Mouse (Mus musculus) T-cell, adult 66 days (primary cell): ENCODE results near the gene Ppara. TPM values are rescaled to one million over a fixed set of nuclear protein-coding genes. Genes with fewer than 3 reads are reported as not detected.

Source experiments
- total RNA-seq, 2 experiments: library from RNA; stranded (reverse); gene quantifications; 3 replicates in 1 of 2; 4 replicates in 1 of 2; pipeline ENCODE4 v1.2.4; 2023

The Ppara gene
- not detected for total RNA-seq

DNA sequence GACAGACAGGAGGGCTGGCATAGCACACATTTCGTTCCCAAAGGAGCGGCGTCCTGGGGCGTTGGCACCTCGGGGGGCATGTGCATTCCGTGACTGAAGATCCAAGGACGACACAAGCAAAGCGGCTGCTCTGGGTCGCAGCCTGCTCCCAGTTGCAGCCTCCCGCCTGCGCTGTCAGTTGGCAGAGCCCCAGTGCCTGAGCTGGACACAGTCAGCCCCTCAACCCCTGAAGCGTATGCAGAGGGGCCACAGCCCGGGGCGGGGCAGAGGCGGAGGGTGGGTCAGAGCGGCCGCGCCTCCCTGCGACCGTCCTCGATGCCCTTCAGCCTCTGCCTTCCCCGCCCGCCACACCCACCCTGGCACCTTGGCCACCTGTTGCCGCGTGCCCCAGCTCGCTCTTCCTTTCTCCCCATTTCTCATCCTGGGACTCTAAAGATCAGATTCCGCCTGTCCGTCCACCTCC is at the start of gene Ppara:
TSS of gene Ppara (plus strand) at position 413 of the 463 bp plus-strand sequence.

DNA sequence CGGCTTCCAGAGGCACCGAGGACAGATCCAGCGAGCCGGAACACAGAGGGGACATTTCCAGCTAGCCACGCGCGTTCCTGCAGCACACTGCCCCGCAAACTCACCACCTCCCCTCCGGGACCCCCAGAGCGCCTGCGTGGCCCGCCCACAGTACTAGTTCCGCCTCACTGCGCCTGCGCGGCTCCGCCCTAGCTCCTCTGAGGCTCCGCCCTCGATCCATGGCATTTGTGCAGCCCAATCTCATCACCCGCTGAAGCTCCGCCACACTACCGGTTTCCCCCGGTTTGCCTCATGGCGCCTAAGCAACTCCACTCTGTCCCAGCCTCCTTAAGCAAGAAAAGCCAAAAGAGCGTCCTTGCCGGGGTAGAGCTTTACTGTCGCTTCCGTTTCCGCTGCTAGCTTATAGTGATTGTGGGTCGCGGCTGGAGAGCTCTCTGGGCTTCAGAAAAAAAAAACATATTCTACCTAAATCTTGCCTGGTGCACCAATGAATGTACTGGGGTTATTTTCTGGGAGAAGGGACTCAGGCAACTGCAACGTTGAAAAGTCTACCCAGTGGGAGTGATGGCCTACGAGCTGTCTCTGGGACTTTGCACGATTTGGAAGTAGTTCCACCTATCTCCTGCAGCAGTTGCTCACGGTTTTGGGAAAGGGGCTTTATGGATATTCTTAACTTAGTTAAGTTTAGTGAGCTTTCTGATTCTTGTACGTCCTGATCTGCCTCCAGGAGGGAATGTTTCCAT is 76.9 kb downstream of the Ppara start, which contains the start of gene Cdpf1:
TSS of gene Cdpf1 (minus strand) at position 163 of the 743 bp plus-strand sequence.

DNA sequence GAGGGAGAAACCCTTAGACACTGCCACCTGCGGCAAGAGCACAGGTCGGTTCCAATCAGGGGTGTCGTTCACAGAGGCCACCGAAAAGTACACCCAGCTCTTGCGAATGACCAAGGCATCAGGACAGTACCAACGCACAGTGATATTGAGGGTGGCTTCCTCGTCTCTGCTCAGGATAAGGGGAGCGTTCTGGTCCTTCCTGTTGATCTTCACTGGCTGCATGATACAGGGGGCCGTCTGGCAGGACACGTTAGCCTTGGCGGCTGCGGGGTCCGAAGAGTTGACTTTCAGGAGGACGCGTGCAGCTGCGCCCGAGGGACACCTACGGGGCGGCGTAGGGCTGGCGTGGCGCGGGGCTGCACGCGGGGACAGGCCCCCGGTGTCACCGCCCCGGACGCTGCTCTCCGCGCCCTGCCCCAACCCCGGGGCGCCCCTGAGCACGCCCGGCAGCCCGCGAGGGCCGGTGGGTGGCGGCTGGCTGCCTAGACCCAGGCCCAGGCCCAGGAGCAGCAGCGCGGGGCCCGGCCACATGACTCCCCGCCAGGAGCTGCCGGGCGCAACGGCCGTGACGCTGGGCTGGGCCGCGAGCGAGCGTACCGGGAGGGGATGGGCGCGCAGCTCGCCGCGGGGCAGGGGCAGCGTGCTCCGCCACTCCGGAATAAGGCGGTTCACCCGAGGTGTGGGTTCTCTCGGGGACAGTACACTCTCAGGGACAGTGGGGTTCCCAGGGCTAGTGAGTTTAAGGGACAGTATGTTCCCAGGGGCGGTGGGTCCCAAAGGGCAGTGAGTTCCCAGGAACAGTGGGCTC is 86.6 kb downstream of the Ppara start, which contains the start of gene Pkdrej:
TSS of gene Pkdrej (minus strand) at position 532 of the 808 bp plus-strand sequence.

DNA sequence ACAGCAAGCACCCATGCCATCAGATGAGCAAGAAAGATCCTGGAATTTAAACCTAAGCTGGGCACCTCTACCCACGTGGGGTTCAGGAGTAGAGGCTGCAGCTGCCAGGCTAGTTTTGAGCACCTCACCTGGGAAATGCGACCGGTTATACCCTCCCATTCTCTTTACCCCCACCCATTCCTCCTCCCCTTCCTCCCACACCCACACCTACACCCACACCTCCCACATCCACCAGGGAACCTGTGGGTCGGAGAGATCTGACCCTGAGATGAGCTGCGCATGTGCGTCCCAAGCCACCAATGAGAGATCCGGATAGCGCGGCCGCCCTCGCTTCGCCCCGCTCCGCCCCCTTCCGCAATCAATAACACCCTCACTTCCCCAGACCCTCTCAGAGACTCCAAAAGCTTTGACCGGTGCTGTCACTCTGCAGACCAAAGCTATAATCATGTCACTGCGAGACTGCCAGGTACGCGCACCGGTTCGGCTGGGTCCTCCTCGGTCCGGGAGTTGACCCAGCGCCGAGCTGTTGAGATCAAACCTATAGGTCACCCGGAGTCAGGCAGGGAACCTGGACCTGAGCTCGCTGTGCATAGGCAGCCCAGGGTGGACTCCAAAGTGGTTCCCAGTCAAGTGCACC is 97.3 kb downstream of the Ppara start, which contains the start of gene Ttc38:
TSS of gene Ttc38 (plus strand) at position 353 of the 637 bp plus-strand sequence.

Other genes starting within 250 kb of the Ppara start
- gene 7530416G11Rik, start 231.8 kb upstream of the Ppara start, total RNA-seq, result not detected
- gene Wnt7b, start 152.5 kb upstream of the Ppara start, total RNA-seq, result not detected
- gene Cdpf1, start 76.7 kb downstream of the Ppara start, total RNA-seq, result 10 to 100 TPM; 19.9 to 21.4 TPM
- under 1 TPM in 1 of 2 experiments, not detected in 1; 0.09 TPM for gene Pkdrej, start 86.8 kb downstream of the Ppara start, total RNA-seq
- 10 to 100 TPM; 20.1 to 21.2 TPM for gene Ttc38, start 97.3 kb downstream of the Ppara start, total RNA-seq
- 1 to 10 TPM; 3.7 to 4.8 TPM for gene Gtse1, start 124.8 kb downstream of the Ppara start, total RNA-seq
- gene Trmu, start 144.3 kb downstream of the Ppara start, total RNA-seq, result 10 to 100 TPM; 30.7 to 33.4 TPM